Mouse (Mus musculus): ENCODE data around the gene Galnt3. TPM values are rescaled to one million over a fixed set of nuclear protein-coding genes. Genes with fewer than 3 reads are reported as not detected.

The Galnt3 gene
- total RNA-seq, 2 experiments from 2014 or later, result not detected

- intact Hi-C loops (cut with DNase I; ENCODE audit: low total_unique reads), result loop anchor here (10.0 kb wide), 1 partner anchor 247 kb away; no protein-coding TSS in a partner anchor
Measured at GRCm38 (mm10) chr2:66041203-66041916, 83.4 kb downstream of the Galnt3 start.

GRCm38 (mm10) chr2:66040611-66041010, 84.2 kb downstream of the Galnt3 start:
- intact Hi-C loops (cut with DNase I; ENCODE audit: low total_unique reads), result loop anchor here (10.0 kb wide), 1 partner anchor 246 kb away; no protein-coding TSS in a partner anchor
- no peak for DNase-seq

More at GRCm38 (mm10) chr2:66041203-66041916, 83.4 kb downstream of the Galnt3 start:
- no peak for DNase-seq

GRCm38 (mm10) chr2:66034907-66035679, 89.7 kb downstream of the Galnt3 start:
- DNase-seq, result peak; percentile 39
- intact Hi-C loops (cut with DNase I; ENCODE audit: low total_unique reads), result no loop called here

Other genes with a start within 250 kb of the Galnt3 start
- 1 to 10 TPM; 1.3 to 1.5 TPM for gene Ttc21b, start 131.6 kb upstream of the Galnt3 start, total RNA-seq (2021)

Data from gastrocnemius, postnatal 14 days (tissue).